Mouse (Mus musculus) liver, adult 2 months (tissue): ENCODE measurements around the gene Orai1. TPM values are rescaled to one million over a fixed set of nuclear protein-coding genes. Genes with fewer than 3 reads are reported as not detected.

Experiments used
- DNase-seq: peaks from one replicate; pipeline ENCODE4 v3.0.0-alpha.2; 2011; ENCODE audit warnings: low read depth, low spot score; ENCODE audit errors: extremely low read depth
- H3K27ac ChIP-seq: fragments of 200-500 bp; replicated peaks from 2 replicates; pipeline ENCODE4 v1.5.1; 2012; ENCODE audit warnings: low read depth, mild to moderate bottlenecking, control low read depth, inconsistent platforms, low read length; ENCODE audit not compliant: insufficient read depth
- H3K27me3 ChIP-seq: fragments of 200-500 bp; 2 replicates; pipeline ENCODE4 v1.6.1; 2012; ENCODE audit warnings: mild to moderate bottlenecking, moderate library complexity, low read length, inconsistent platforms; ENCODE audit not compliant: control insufficient read depth, insufficient read depth
- H3K36me3 ChIP-seq: fragments of 200-500 bp; 2 replicates; pipeline ENCODE4 v1.6.1; 2012; ENCODE audit warnings: low read length, inconsistent platforms; ENCODE audit not compliant: control insufficient read depth, insufficient read depth
- H3K4me1 ChIP-seq: fragments of 200-500 bp; 2 replicates; pipeline ENCODE4 v1.6.1; 2011; ENCODE audit warnings: low read length; ENCODE audit not compliant: control insufficient read depth, insufficient read depth
- H3K4me3 ChIP-seq: fragments of 200-500 bp; 2 replicates; pipeline ENCODE4 v1.5.1; 2011; ENCODE audit warnings: low read depth, mild to moderate bottlenecking, control low read depth, low read length, moderate library complexity; ENCODE audit not compliant: insufficient read depth
- H3K79me2 ChIP-seq: fragments of 200-500 bp; 2 replicates; pipeline ENCODE4 v1.6.1; 2012; ENCODE audit warnings: inconsistent platforms, mild to moderate bottlenecking, low read length, moderate library complexity; ENCODE audit not compliant: control insufficient read depth, insufficient read depth
- H3K9ac ChIP-seq: fragments of 200-500 bp; 2 replicates; pipeline ENCODE4 v1.6.1; 2012; ENCODE audit warnings: low read depth, mild to moderate bottlenecking, control low read depth, inconsistent platforms, low read length
- CTCF ChIP-seq: fragments of 200-500 bp; IDR thresholded peaks from 2 replicates; pipeline ENCODE4 v1.5.1; 2011; ENCODE audit warnings: low read depth, low read length, control low read depth
- POLR2A ChIP-seq: fragments of 200-500 bp; IDR thresholded peaks from 2 replicates; pipeline ENCODE4 v1.6.1; 2011; ENCODE audit warnings: low read length, control low read depth; ENCODE audit not compliant: insufficient read depth; ENCODE audit errors: extremely low read depth
- WGBS: fragments of 180-500 bp; shearing (Covaris S2); methylation state at CpG from one replicate; pipeline ENCODE4 v1.1.7; 2018; 5-methylcytosine and 5-hydroxymethylcytosine counted together
- polyA plus RNA-seq: library from polyadenylated mRNA; depleted of rRNA; stranded (reverse); fragments of >200 nt; gene quantifications from 2 replicates; pipeline ENCODE4 v1.2.3, GENCODE M21; 2012
- total RNA-seq: library from RNA; depleted of rRNA; stranded (reverse); fragments of >200 nt; gene quantifications from 2 replicates; pipeline ENCODE4 v1.2.3, GENCODE M21; 2014

Orai1 gene
- total and polyA plus RNA-seq, 2 experiments: 4.2 to 43.1 TPM

GRCm38 (mm10) chr5:123063141-123063540 is 48.3 kb downstream of the Orai1 start:
- no peak overlapping the region for H3K9ac ChIP-seq
- TF ChIP-seq CTCF (no peak), POLR2A (no peak)
- no peak overlapping the region for H3K4me3 ChIP-seq
- H3K27ac ChIP-seq: no peak overlapping the region
- DNase-seq: no peak
- no peaks in the 10 kb centered on the region for H3K36me3 ChIP-seq
- 0 out of 2 replicates have a peak, but pooled peaks cover 5% of the 10 kb centered on the region for H3K4me1 ChIP-seq
- no peaks in the 10 kb centered on the region for H3K79me2 ChIP-seq
- 87% methylated on average over 3 of the region's 3 CpGs for WGBS
- no peaks in the 10 kb centered on the region for H3K27me3 ChIP-seq

DNA sequence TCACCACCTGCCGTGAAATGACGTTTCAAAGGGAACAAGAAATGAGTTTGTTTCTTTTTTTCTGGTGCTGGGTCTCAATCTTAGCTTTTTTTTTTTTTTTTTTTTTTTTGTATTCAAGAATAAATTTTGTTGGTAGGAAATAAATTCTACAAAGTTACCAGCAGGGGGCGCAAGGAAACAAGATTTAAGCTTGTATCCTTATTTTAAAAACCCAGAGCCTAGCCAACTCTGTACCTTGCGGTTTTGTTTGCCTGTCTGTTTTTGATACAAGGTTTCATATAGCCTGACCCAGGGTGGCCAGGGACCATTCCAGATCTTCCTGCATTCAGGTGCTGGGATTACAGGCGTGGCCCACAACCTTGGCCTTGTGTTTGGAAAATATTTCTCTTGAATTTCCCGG is 49.3 kb downstream of the Orai1 start:
- no peak overlapping the region for H3K4me3 ChIP-seq
- H3K4me1 ChIP-seq: 0 out of 2 replicates have a peak, but pooled peaks cover 4% of the 10 kb centered on the region
- H3K27me3 ChIP-seq: no peaks in the 10 kb centered on the region
- WGBS: 30% methylated on average over 6 of the region's 6 CpGs
- no peak overlapping the region for H3K27ac ChIP-seq
- TF ChIP-seq POLR2A (no peak), CTCF (0 out of 2 replicates have a peak, but pooled peaks have one; percentile 32)
- no peaks in the 10 kb centered on the region for H3K79me2 ChIP-seq
- DNase-seq: peak; percentile 74
- H3K36me3 ChIP-seq: no peaks in the 10 kb centered on the region
- H3K9ac ChIP-seq: no peak overlapping the region

DNA sequence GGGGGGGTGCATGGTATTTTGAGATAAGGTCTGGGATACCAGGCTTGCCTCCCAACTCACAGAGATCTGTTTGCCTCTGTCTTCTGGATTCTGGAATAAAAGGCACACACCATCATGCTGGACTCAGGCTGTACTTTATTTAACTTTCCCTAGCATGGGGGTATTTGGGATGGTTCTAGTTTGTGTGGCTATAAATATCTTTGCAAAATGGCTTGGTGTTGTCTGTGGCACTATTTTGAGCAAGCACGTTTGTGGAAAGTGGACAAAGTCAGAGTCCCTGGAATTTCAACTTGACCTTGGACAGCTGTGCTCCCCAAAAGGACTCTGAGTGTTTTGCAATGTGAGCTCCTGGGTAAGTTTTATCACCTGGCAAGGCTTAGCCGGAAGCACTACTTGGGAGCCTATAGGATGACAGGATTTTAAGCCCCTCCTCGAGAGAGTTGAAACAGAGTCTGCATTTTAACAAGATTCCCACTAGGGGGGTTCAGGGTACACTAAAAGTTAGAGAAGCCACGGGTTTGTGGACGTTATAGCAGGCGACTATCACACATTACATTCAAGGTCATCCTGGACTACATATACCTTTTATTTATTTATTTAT is 52.6 kb downstream of the Orai1 start:
- 13% methylated on average over 6 of the region's 6 CpGs for WGBS
- no peak overlapping the region for H3K27ac ChIP-seq
- H3K36me3 ChIP-seq: no peaks in the 10 kb centered on the region
- H3K27me3 ChIP-seq: no peaks in the 10 kb centered on the region
- peak; percentile 69 for DNase-seq
- 0 out of 2 replicates have a peak, but pooled peaks cover 4% of the 10 kb centered on the region for H3K4me1 ChIP-seq
- TF ChIP-seq CTCF (no peak), POLR2A (no peak)
- H3K4me3 ChIP-seq: no peak overlapping the region
- H3K9ac ChIP-seq: no peak overlapping the region
- no peaks in the 10 kb centered on the region for H3K79me2 ChIP-seq

DNA sequence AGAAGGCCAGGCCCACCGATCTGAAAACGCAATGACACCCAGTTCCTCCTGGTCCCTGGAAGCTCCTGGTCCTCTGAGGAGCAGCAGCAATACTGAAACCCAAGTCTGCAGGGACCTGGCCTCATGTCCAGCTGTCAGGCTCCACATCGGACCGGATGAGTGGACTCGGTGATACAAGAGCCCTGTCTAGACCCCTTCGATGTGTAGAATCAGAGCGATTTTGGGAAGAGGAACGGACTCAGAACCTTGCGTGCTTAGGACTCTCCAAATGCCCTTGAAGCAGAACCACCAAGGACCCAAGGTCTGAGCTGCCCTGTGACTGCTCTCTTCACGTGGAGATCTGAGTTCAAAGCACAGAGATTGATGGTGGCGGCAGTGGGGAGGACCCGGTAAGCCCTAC is 53.2 kb downstream of the Orai1 start, which contains the start of gene Tmem120b:
Tmem120b (plus strand) TSS at position 301 of the 400 bp plus-strand sequence.
- 88% methylated on average over 12 of the region's 12 CpGs for WGBS
- TF ChIP-seq CTCF (no peak), POLR2A (no peak)
- no peak for DNase-seq
- no peaks in the 10 kb centered on the region for H3K79me2 ChIP-seq
- no peak within 1 kb of the TSS for H3K4me3 ChIP-seq
- 0 out of 2 replicates have a peak, but pooled peaks cover 4% of the 10 kb centered on the region for H3K4me1 ChIP-seq
- H3K27me3 ChIP-seq: no peaks in the 10 kb centered on the region
- H3K36me3 ChIP-seq: no peaks in the 10 kb centered on the region
- H3K9ac ChIP-seq: no peak within 1 kb of the TSS
- no peak within 1 kb of the TSS for H3K27ac ChIP-seq

GRCm38 (mm10) chr5:123068714-123069113 is 53.8 kb downstream of the Orai1 start:
- H3K36me3 ChIP-seq: no peaks in the 10 kb centered on the region
- H3K27me3 ChIP-seq: no peaks in the 10 kb centered on the region
- H3K9ac ChIP-seq: no peak overlapping the region
- TF ChIP-seq POLR2A (no peak), CTCF (no peak)
- 0 out of 2 replicates have a peak, but pooled peaks cover 4% of the 10 kb centered on the region for H3K4me1 ChIP-seq
- no peak for DNase-seq
- no peak overlapping the region for H3K27ac ChIP-seq
- H3K79me2 ChIP-seq: no peaks in the 10 kb centered on the region
- no peak overlapping the region for H3K4me3 ChIP-seq
- 98% methylated on average over 2 of the region's 2 CpGs for WGBS

DNA sequence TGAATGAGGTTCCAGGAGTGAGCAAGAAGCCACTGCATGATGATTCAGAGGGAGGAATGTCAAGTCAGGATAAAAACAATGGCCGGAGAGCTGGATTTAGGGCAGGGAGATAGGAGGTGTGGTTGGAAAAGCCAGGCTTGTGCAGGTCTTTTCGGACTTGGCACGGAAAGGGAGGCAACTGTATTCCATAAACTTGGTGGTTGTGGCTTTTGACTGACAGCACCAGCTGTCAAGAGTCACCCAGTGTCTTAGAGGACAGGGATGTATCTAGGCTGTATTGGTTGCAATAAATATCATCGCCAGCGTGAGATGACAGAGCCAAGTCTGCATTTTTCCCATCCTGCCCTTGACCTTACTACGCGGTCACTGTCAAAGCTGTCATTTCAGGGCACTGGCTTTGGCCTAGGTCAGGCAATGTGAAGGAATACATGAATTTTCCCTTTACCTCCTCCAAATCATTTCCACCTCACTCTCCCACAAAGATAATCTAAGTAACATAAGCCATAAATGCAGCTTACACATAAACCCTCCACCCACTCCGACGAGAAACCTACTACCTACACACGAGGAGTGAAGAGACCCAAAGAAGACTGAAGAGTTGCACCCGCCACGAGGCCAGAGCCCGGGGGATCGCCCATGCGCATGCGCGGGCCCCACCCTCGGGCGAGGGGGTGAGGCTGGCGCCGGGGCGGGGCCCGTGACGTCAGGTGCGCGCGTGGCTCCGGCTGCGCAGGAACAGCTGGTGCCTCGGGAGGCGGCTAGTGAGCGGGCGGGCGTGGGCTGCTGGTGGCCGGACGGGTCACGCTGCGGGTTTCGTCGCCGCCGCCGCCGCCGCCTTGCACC is 60.9 kb downstream of the Orai1 start:
- peaks cover 15% of the 10 kb centered on the region for H3K4me1 ChIP-seq
- 3% methylated on average over 45 of the region's 45 CpGs for WGBS
- H3K27me3 ChIP-seq: no peaks in the 10 kb centered on the region
- no peaks in the 10 kb centered on the region for H3K36me3 ChIP-seq
- H3K9ac ChIP-seq: peak overlapping the region; percentile 72
- TF ChIP-seq CTCF: no peak
- TF ChIP-seq POLR2A: peak; percentile 61; the same call in 1 of the 2 replicates
- peak; percentile 76 for DNase-seq
- H3K4me3 ChIP-seq: peak overlapping the region; percentile 63
- peak overlapping the region; percentile 64 for H3K27ac ChIP-seq
- H3K79me2 ChIP-seq: peaks cover 9% of the 10 kb centered on the region; the same call in 1 of the 2 replicates
